Mouse (Mus musculus): ENCODE data around the gene Efcab10.

- no peak for TF ChIP-seq CTCF (IDR thresholded peaks at IDR 0.05; ENCODE audit: borderline replicate concordance, extremely low read depth, insufficient read depth, insufficient read length)
- no peak for TF ChIP-seq POLR2A (IDR thresholded peaks at IDR 0.05; ENCODE audit: borderline replicate concordance, extremely low read depth, insufficient read depth, insufficient read length, poor library complexity, severe bottlenecking)
Observed at GRCm38 (mm10) chr12:33352671-33353070, 42.0 kb upstream of the Efcab10 start.
